Mouse (Mus musculus) WW6 (cell line): ENCODE data around the gene Vmn2r83.

Experiments used
- DNase-seq: peaks from one replicate; pipeline ENCODE4 v3.0.0-alpha.2; 2013; ENCODE audit warnings: low read depth, low spot score

Gene Vmn2r83

GRCm38 (mm10) chr10:79537781-79538180 lies 69.2 kb downstream of the Vmn2r83 start:
- DNase-seq: no peak

DNA sequence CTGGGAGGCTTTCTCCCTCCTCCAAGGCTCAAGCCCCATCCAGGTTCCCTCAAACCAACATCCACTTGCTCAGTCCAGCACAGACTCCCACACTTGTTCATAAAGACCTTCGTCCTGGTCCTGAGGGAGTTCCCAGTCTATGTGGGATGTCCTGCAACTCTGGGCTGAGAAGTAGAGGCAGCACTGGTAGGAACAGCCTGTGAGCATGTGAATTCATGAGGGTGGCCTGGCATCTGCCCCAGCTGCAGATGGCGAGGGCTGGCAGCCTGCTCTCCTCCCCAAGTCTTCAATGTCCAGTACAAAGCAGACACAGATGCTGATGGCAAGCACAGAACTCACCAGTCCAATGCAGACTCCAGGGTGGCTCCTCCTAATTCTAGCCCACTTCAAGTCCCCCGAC lies 69.8 kb downstream of the Vmn2r83 start:
- DNase-seq: no peak

- DNase-seq: no peak
Observed at GRCm38 (mm10) chr10:79538873-79539272, 70.3 kb downstream of the Vmn2r83 start.

DNA sequence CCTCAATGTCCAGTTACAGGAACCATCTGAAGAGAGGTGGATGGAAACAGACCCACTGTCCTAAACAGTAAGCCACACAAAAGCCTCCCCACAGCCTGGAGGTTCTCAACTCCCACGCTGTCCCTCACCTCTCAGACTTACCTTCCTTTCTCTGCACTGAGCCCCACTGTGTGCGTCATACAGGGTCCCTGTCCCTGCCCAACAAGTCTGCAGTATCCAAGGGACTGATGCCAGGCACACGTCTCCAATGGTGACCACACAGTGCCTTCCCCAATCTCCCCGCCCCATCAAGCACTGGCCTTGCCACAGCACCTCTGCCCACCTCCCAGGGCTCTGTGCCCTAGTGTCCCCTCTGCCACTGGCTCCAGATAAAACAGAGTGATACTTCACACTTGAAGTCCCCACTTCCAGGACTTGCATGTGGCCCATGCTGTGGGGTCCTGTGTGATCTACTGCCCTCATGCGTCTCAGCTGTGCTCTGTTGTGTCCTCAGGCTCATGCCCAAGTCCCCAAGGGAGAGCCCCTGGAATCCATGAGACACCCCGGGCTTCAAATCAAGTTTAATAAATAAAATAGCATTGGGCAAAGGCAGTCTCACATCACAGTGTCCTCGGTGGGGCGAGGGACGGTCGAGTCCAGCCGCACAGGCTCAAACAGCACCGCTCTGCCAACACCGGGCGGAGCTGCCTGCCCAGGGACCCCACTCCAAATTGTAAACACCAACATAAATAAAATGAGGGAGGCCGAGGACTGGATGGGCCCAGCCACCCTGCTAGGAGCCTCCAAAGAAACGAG lies 71.4 kb downstream of the Vmn2r83 start:
- DNase-seq: no peak

DNA sequence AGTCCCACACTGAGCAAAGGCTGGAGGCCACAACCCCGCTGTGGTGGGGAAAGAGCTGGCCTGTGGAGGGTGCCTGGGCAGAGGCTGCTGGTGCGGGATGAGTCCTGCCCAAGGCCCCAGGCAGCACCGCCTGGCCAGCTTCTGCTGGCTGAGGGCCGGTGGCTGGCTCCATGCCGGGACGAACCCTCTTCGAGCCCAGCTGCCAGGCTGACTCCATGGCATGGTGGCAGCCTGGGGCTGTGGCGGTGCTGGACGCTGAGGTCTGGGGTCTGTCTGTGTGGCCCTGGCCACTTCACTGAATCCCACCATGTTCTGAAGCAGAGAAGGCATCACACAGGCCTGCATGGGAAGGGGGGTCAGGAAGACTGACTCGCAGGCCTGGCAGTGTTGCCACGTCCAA lies 72.2 kb downstream of the Vmn2r83 start:
- DNase-seq: no peak

DNA sequence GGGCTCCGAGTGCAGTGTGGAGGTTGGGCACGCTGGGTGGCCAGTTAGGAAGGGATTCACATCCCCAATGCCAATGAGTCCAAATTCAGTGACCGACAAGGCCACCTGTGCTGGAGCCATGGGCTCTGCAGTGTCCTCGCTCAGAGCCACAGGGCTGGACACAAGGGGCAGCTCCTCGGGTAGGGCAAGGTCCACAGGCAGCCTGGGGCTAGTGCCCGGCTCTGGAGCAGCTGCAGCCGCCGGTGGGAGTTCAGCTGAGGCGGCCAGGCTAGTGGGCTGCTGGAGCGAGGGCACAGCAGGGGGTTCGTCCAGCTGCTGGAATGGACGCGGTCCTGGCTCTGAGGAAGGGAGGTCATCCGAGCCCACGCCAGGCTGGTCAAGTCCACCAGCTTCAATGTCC lies 73.0 kb downstream of the Vmn2r83 start:
- no peak for DNase-seq

- no peak for DNase-seq
Observed at GRCm38 (mm10) chr10:79542171-79542570, 73.6 kb downstream of the Vmn2r83 start.
